Mouse (Mus musculus): Measurements from ENCODE around the gene E2f8. TPM values are rescaled to one million over a fixed set of nuclear protein-coding genes. Genes with fewer than 3 reads are reported as not detected.
A peak's percentile ranks its signal among the peaks of the same experiment; 100 is the strongest.

Gene E2f8
- polyA plus RNA-seq, 1 experiment from 2014 or later: 13.0 TPM

- ATAC-seq: no peak
- no peaks in the 10 kb centered on the region for H3K9me3 ChIP-seq (ENCODE audit: low read length)
- no peak for TF ChIP-seq CTCF (IDR thresholded peaks at IDR 0.05; ENCODE audit: low read depth)
- no peak for TF ChIP-seq EP300 (IDR thresholded peaks at IDR 0.05; ENCODE audit: low read depth)
- WGBS (ENCODE audit: insufficient replicate concordance): 76% methylated on average over 4 of the region's 4 CpGs
- H3K27ac ChIP-seq (ENCODE audit: low read depth): no peak overlapping the region
- H3K4me3 ChIP-seq (ENCODE audit: low read depth, low read length): no peak overlapping the region
- H3K9ac ChIP-seq (replicated peaks): no peak overlapping the region
- H3K27me3 ChIP-seq (ENCODE audit: insufficient read depth, low read length): no peaks in the 10 kb centered on the region; the same call in 1 of the 2 replicates
- no peak for DNase-seq
- H3K4me2 ChIP-seq (ENCODE audit: low read depth, low read length): no peak overlapping the region
- peaks cover 13% of the 10 kb centered on the region for H3K4me1 ChIP-seq (ENCODE audit: insufficient read depth)
- peaks cover 3% of the 10 kb centered on the region; the same call in 1 of the 2 replicates for H3K36me3 ChIP-seq (replicated peaks; ENCODE audit: insufficient read depth, low read length)
Measured at GRCm38 (mm10) chr7:48883525-48884265, 2.3 kb upstream of the E2f8 start.

- DNase-seq (peak; percentile 63), ATAC-seq (no peak)
- TF ChIP-seq EP300 (IDR thresholded peaks at IDR 0.05; ENCODE audit: low read depth) (no peak), CTCF (IDR thresholded peaks at IDR 0.05; ENCODE audit: low read depth) (no peak)
- Histone ChIP-seq H3K36me3 (replicated peaks; ENCODE audit: insufficient read depth, low read length) (peaks cover 17% of the 10 kb centered on the region), H3K27ac (ENCODE audit: low read depth) (peak overlapping the region; percentile 93), H3K4me3 (ENCODE audit: low read depth, low read length) (peak overlapping the region; percentile 97), H3K4me1 (ENCODE audit: insufficient read depth) (peaks cover 21% of the 10 kb centered on the region), H3K9ac (replicated peaks) (peak overlapping the region; percentile 97), H3K9me3 (ENCODE audit: low read length) (no peaks in the 10 kb centered on the region), H3K27me3 (ENCODE audit: insufficient read depth, low read length) (no peaks in the 10 kb centered on the region; the same call in 1 of the 2 replicates), H3K4me2 (ENCODE audit: low read depth, low read length) (peak overlapping the region; percentile 98)
- 1% methylated on average over 28 of the region's 28 CpGs for WGBS (ENCODE audit: insufficient replicate concordance)
Measured at GRCm38 (mm10) chr7:48881971-48882609, 694 bp upstream of the E2f8 start.

- WGBS (ENCODE audit: insufficient replicate concordance): under 1% methylated on average over 72 of the region's 77 CpGs
- DNase-seq: peak; percentile 99
Measured at GRCm38 (mm10) chr7:48880591-48881481, 560 bp downstream of the E2f8 start.

GRCm38 (mm10) chr7:48879574-48879973 is 1.8 kb downstream of the E2f8 start:
- Histone ChIP-seq H3K4me1 (ENCODE audit: insufficient read depth) (peaks cover 21% of the 10 kb centered on the region), H3K9me3 (ENCODE audit: low read length) (no peaks in the 10 kb centered on the region), H3K36me3 (replicated peaks; ENCODE audit: insufficient read depth, low read length) (peaks cover 38% of the 10 kb centered on the region), H3K9ac (replicated peaks) (peak overlapping the region; percentile 64), H3K4me2 (ENCODE audit: low read depth, low read length) (peak overlapping the region; percentile 69), H3K27ac (ENCODE audit: low read depth) (no peak overlapping the region), H3K27me3 (ENCODE audit: insufficient read depth, low read length) (no peaks in the 10 kb centered on the region), H3K4me3 (ENCODE audit: low read depth, low read length) (peak overlapping the region; percentile 97)
- WGBS (ENCODE audit: insufficient replicate concordance): 50% methylated on average over 3 of the region's 3 CpGs
- TF ChIP-seq EP300 (IDR thresholded peaks at IDR 0.05; ENCODE audit: low read depth) (no peak), CTCF (IDR thresholded peaks at IDR 0.05; ENCODE audit: low read depth) (0 out of 2 replicates have a peak, but pooled peaks have one; percentile 10)
- no peak for ATAC-seq
- DNase-seq: no peak

More at GRCm38 (mm10) chr7:48880591-48881481, 560 bp downstream of the E2f8 start:
- Histone ChIP-seq H3K27me3 (ENCODE audit: insufficient read depth, low read length) (no peaks in the 10 kb centered on the region; the same call in 1 of the 2 replicates), H3K27ac (ENCODE audit: low read depth) (peak overlapping the region; percentile 93), H3K4me2 (ENCODE audit: low read depth, low read length) (peak overlapping the region; percentile 98), H3K4me3 (ENCODE audit: low read depth, low read length) (peak overlapping the region; percentile 97), H3K9ac (replicated peaks) (peak overlapping the region; percentile 97), H3K9me3 (ENCODE audit: low read length) (no peaks in the 10 kb centered on the region), H3K4me1 (ENCODE audit: insufficient read depth) (peaks cover 21% of the 10 kb centered on the region), H3K36me3 (replicated peaks; ENCODE audit: insufficient read depth, low read length) (peaks cover 25% of the 10 kb centered on the region)
- peak; percentile 58; the same call in 1 of the 2 replicates for TF ChIP-seq EP300 (IDR thresholded peaks at IDR 0.05; ENCODE audit: low read depth)
- TF ChIP-seq CTCF (IDR thresholded peaks at IDR 0.05; ENCODE audit: low read depth): no peak
- ATAC-seq: peak; percentile 92

GRCm38 (mm10) chr7:48877786-48878390 is 3.5 kb downstream of the E2f8 start:
- ATAC-seq (no peak), DNase-seq (no peak)
- TF ChIP-seq EP300 (IDR thresholded peaks at IDR 0.05; ENCODE audit: low read depth) (no peak), CTCF (IDR thresholded peaks at IDR 0.05; ENCODE audit: low read depth) (no peak)
- Histone ChIP-seq H3K4me1 (ENCODE audit: insufficient read depth) (peaks cover 21% of the 10 kb centered on the region), H3K9me3 (ENCODE audit: low read length) (no peaks in the 10 kb centered on the region), H3K27me3 (ENCODE audit: insufficient read depth, low read length) (no peaks in the 10 kb centered on the region), H3K9ac (replicated peaks) (peak overlapping the region; percentile 34; the same call in 1 of the 2 replicates), H3K36me3 (replicated peaks; ENCODE audit: insufficient read depth, low read length) (peaks cover 55% of the 10 kb centered on the region), H3K4me2 (ENCODE audit: low read depth, low read length) (peak overlapping the region; percentile 69), H3K27ac (ENCODE audit: low read depth) (no peak overlapping the region), H3K4me3 (ENCODE audit: low read depth, low read length) (peak overlapping the region; percentile 97; the same call in 1 of the 2 replicates)
- 74% methylated on average over 15 of the region's 15 CpGs for WGBS (ENCODE audit: insufficient replicate concordance)
